Mouse (Mus musculus) C2C12 (cell line): ENCODE measurements around the gene Lars2. TPM values are rescaled to one million over a fixed set of nuclear protein-coding genes. Genes with fewer than 3 reads are reported as not detected.

ENCODE experiments used
- H3K27me3 ChIP-seq: one replicate; pipeline ENCODE4 v1.6.1; 2011; ENCODE audit not compliant: control insufficient read depth, insufficient read depth, insufficient read length
- H3K36me3 ChIP-seq: one replicate; pipeline ENCODE4 v1.6.1; 2011; ENCODE audit not compliant: control insufficient read depth, insufficient read depth
- H3K4me3 ChIP-seq: one replicate; pipeline ENCODE4 v1.5.1; 2011; ENCODE audit warnings: mild to moderate bottlenecking, control low read depth; ENCODE audit not compliant: poor library complexity, insufficient read depth, severe bottlenecking
- H3K79me2 ChIP-seq: one replicate; pipeline ENCODE4 v1.6.1; 2011; ENCODE audit not compliant: control insufficient read depth, insufficient read depth
- H3K79me3 ChIP-seq: one replicate; pipeline ENCODE4 v1.6.1; 2011; ENCODE audit warnings: low read depth, control low read depth
- H3ac ChIP-seq: one replicate; pipeline ENCODE3; 2011; ENCODE audit warnings: low read depth; ENCODE audit not compliant: control insufficient read depth, insufficient read length
- CEBPB ChIP-seq: IDR thresholded peaks from one replicate; pipeline ENCODE4 v1.6.1; 2011; ENCODE audit warnings: low read depth, mild to moderate bottlenecking, control low read depth, moderate library complexity
- CTCF ChIP-seq: IDR thresholded peaks from one replicate; pipeline ENCODE4 v1.5.1; 2011; ENCODE audit not compliant: control insufficient read depth, insufficient read depth, insufficient read length
- FOSL1 ChIP-seq: IDR thresholded peaks from one replicate; pipeline ENCODE4 v1.8.0; 2011; ENCODE audit warnings: mild to moderate bottlenecking, low read length; ENCODE audit not compliant: poor library complexity, insufficient read depth, severe bottlenecking
- MAX ChIP-seq: IDR thresholded peaks from one replicate; pipeline ENCODE4 v1.6.1; 2011; ENCODE audit warnings: mild to moderate bottlenecking, control low read depth
- MYOD1 ChIP-seq: IDR thresholded peaks from one replicate; pipeline ENCODE4 v1.6.1; 2011; ENCODE audit warnings: low read depth; ENCODE audit not compliant: control insufficient read depth, insufficient read length
- MYOG ChIP-seq: IDR thresholded peaks from one replicate; pipeline ENCODE4 v1.6.1; 2011; ENCODE audit not compliant: control insufficient read depth, insufficient read length; ENCODE audit errors: extremely low read depth
- USF1 ChIP-seq: IDR thresholded peaks from one replicate; pipeline ENCODE4 v1.6.1; 2011; ENCODE audit warnings: low read depth, mild to moderate bottlenecking, control low read depth, moderate library complexity
- polyA plus RNA-seq: library from polyadenylated mRNA; unstranded; fragments of >200 nt; fragmentation: generic; extraction: Trizol; gene quantifications from one replicate; pipeline ENCODE4 v1.2.1, GENCODE M21; 2012; ENCODE audit warnings: missing spikeins

The Lars2 gene
- polyA plus RNA-seq, 1 experiment: 480 TPM

GRCm38 (mm10) chr9:123478031-123478585 is 111.4 kb downstream of the Lars2 start:
- TF ChIP-seq FOSL1: no peak
- TF ChIP-seq MAX: no peak
- TF ChIP-seq CTCF: peak; percentile 73
- TF ChIP-seq MYOG: no peak
- H3K36me3 ChIP-seq: peaks cover 25% of the 10 kb centered on the region
- peaks cover 44% of the 10 kb centered on the region for H3K79me3 ChIP-seq

DNA sequence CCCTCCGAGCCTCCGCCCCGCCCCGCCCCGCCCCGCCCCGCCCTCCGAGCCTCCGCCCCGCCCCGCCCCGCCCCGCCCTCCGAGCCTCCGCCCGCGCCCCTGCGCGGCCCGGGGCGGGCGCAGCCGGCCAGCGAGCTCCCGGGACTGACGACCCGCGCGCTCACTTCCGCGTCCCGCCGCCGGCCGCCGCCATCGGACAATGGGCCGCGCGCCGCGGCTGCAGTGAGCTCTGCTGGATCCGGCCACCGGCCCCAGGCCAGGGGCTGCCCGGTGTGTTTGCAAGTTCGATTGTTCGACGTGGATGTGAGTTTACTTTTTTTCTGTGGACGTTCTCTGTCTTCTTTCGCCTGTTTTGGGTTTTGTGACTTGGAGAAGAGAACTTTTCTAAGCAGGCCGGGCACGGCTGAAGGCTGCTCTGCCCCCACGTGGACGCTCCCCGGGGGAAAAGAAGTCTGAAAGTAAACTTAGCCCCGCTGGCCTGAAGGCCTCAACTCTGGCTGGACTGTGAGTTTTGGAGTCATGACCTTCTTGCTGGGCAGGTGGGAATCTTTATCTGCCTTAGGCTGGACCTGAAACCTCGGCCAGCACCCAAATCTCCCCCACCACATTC is 112.0 kb downstream of the Lars2 start, which contains the start of gene Limd1:
Gene Limd1 (plus strand): TSS at position 121 of the 610 bp plus-strand sequence.
- peak within 1 kb of the TSS; percentile 69 for H3ac ChIP-seq
- H3K79me3 ChIP-seq: peaks cover 50% of the 10 kb centered on the region
- H3K4me3 ChIP-seq: peak within 1 kb of the TSS; percentile 57
- H3K79me2 ChIP-seq: peaks cover 52% of the 10 kb centered on the region
- TF ChIP-seq MAX (no peak), USF1 (peak; percentile 24), MYOG (no peak)
- peaks cover 26% of the 10 kb centered on the region for H3K36me3 ChIP-seq
- no peaks in the 10 kb centered on the region for H3K27me3 ChIP-seq

More at GRCm38 (mm10) chr9:123478031-123478585, 111.4 kb downstream of the Lars2 start:
- Histone ChIP-seq H3ac (peak overlapping the region; percentile 46), H3K4me3 (peak overlapping the region; percentile 23), H3K79me2 (peaks cover 46% of the 10 kb centered on the region), H3K27me3 (no peaks in the 10 kb centered on the region)

DNA sequence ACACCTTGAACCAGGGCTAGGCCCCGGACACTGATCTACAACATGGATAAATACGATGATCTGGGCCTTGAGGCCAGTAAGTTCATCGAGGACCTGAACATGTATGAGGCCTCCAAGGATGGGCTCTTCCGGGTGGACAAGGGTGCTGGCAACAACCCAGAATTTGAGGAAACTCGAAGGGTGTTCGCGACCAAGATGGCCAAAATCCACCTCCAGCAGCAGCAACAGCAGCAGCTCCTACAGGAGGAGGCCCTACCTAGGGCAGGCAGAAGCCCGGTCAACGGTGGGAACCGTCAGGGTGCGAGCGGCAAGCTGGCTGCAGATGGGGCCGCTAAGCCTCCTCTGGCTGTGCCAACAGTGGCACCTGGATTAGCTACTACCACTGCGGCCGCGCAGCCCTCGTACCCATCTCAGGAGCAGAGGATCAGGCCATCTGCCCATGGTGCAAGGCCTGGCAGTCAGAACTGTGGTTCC is 112.5 kb downstream of the Lars2 start:
- Histone ChIP-seq H3K79me2 (peaks cover 57% of the 10 kb centered on the region), H3K27me3 (no peaks in the 10 kb centered on the region), H3K36me3 (peaks cover 31% of the 10 kb centered on the region), H3K79me3 (peaks cover 55% of the 10 kb centered on the region), H3K4me3 (peak overlapping the region; percentile 57), H3ac (peak overlapping the region; percentile 69)
- TF ChIP-seq CEBPB: no peak
- no peak for TF ChIP-seq MYOD1
- TF ChIP-seq USF1: no peak
- no peak for TF ChIP-seq MYOG

- Histone ChIP-seq H3K79me2 (peaks cover 63% of the 10 kb centered on the region), H3K4me3 (peak overlapping the region; percentile 57), H3K79me3 (peaks cover 61% of the 10 kb centered on the region), H3ac (peak overlapping the region; percentile 21), H3K36me3 (peaks cover 31% of the 10 kb centered on the region), H3K27me3 (no peaks in the 10 kb centered on the region)
- TF ChIP-seq MYOG (no peak), CEBPB (no peak), FOSL1 (no peak), MAX (no peak), USF1 (no peak), CTCF (no peak)
Observed at GRCm38 (mm10) chr9:123479876-123480252, 113.1 kb downstream of the Lars2 start.

DNA sequence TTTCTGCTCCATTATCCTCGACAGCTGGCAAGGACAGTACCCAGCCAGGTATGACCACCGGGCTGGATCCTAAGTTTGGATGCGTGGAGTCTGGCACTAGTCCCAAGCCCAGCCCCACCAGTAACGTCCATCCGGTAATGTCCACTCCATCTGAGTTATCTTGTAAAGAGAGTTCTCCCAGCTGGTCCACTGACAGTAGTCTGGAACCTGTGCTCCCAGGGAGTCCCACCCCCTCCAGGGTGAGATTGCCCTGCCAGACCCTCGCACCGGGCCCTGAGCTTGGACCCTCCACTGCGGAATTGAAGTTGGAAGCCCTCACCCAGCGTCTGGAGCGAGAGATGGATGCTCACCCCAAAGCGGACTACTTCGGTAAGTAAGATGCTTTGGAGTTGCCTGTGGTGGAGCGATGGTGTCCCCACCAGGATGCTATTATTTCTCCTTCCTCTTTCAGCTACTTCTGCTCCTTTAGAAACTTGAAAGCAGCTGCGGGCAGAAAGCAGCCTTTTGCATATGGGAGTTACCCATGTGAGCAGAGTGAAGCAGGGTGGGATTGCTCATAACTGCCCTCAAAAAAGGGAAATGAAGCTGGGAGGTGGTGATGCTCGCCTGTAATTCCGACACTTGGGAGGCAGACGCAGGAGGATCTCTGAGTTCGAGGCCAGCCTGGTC is 113.7 kb downstream of the Lars2 start:
- Histone ChIP-seq H3K4me3 (peak overlapping the region; percentile 57), H3K79me2 (peaks cover 69% of the 10 kb centered on the region), H3K36me3 (peaks cover 31% of the 10 kb centered on the region), H3K79me3 (peaks cover 64% of the 10 kb centered on the region), H3ac (peak overlapping the region; percentile 21), H3K27me3 (no peaks in the 10 kb centered on the region)
- TF ChIP-seq MYOG (no peak), FOSL1 (no peak), MAX (no peak), CTCF (no peak), MYOD1 (no peak), CEBPB (no peak), USF1 (no peak)
